Mouse (Mus musculus) stomach, postnatal 0 days (tissue): ENCODE measurements around the gene 9930104L06Rik.

ENCODE experiments used
- CTCF ChIP-seq: IDR thresholded peaks from 2 replicates; pipeline ENCODE4 v1.5.1; 2016; ENCODE audit warnings: antibody characterized with exemption, low read depth, mild to moderate bottlenecking, moderate library complexity
- EP300 ChIP-seq: optimal IDR thresholded peaks from 2 replicates; pipeline ENCODE3; 2016; ENCODE audit warnings: antibody characterized with exemption

DNA sequence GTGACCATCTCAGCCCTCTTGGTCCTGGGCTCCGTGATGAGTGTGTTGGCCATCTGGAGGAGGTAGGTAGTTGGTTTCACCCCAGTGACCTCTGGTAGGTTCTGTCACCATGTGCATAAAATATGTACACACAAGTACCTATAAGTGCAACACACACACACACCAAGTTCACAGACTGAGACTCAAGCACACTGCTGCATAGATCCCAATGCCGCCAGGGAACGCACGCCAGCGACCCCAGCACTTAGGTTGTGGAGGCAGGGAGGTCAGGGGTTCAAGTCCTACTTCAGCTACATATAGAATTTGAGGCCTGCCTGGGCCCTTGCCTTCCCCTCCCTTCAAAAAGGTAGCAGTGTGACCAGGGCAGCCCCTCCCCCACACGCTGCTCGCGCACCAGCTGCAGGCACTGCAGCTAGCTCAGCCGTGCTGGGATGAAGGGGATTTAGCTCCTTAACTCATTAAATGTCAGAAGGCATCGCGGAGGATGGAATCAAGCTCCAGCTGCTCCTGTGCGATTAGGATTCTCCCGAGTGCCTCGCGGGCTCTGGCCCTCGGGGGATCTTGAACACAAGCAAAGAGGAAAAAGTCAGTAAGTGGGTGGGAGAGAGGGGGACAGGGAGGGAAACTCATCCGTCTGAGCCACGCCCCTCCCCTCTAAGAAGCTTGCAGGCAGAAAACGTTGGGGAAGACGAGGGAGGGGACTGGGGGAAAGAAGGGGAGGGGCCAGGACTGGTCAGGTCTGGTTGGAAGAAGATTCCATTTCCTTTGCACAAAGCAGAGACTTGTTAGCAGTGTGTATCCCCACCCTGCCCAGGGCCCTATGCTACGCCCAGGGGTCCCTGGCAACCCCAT is 30.7 kb upstream of the 9930104L06Rik start:
- TF ChIP-seq EP300: no peak
- TF ChIP-seq CTCF: no peak
